Mouse (Mus musculus) embryo, embryonic 10.5 days (tissue): ENCODE data around the gene Mael.
A peak's percentile ranks its signal among the peaks of the same experiment; 100 is the strongest.

Source experiments
- DNase-seq: peaks from one replicate; pipeline ENCODE4 v3.0.0-alpha.2; 2015; ENCODE audit warnings: low spot score

Gene Mael

DNA sequence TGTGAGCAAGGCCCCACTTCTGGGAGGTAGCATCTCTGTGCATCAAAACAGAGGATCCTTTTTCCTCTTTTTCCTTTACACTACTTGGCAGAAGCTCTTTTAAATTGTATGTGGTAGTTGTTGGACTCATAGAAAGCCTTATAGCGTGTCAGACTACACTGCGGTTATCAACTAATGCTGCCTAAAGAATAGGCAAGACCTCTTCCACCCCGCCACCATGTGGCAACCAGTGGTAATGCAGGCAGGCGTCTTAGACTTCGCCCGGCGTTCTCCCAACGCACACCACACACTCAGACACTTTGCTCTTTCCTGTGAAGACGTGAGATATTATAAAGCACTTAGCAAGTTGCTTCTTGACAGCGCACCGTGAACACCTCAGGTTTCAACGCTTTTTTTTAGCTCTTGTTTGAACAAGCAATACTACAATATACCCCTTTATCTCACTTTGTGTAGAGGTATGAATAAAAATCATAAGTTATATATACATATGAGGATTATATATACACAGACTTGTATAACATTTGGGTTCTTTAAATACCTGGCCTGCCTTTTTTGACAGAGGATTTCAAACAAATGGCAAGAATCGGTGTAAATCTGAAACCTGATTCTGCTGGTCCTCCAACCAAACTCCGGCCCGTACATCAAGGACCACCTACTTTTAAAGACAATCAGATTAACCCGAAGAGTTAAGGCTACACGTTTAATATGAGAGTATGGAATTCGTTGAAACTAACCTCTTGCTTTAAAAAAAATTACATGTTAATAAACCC lies 85.0 kb downstream of the Mael start:
- DNase-seq = peak; percentile 96

DNA sequence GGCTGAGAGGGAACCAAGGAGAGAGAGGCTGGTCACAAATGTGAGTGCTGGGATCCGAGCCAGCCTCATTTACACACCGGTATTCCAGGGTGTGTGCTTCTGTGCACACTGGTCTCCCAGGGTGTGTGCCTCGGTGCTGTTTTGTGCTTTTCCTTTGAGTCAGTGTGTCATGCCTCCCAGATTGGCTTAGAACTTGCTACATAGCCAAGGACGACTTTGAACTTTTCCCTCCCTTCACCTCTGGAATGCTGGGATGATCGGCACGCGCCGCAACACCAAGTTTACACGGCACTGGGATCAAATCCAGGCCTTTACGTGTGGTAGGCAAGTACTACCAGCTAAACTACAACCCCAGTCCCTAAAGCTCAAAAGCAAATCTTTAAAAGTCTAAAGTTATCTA lies 86.5 kb downstream of the Mael start:
- no peak for DNase-seq

DNA sequence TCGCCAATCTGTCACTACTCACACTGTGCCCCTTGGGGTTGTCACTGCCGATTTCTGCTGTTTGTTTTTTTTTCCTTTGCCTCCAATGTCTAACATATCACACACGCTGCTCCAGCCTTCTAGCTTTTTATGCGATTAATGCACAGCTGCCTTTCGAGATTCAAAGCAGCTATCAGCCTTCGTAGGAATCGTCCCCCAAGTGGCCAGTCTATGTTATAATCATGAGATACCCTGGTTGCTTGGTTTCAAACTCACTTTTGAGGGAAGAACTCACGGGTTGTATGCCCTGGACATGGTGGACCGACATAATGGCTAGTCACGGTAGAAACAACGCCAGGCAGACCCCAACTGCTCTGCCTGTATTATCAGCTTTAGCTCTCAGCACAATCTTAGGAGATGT lies 87.2 kb downstream of the Mael start:
- DNase-seq = peak; percentile 40
